Mouse (Mus musculus): Measurements from ENCODE around the gene Rab3gap2.
"Not testable (repeated sequence)": the region's sequence is repeated elsewhere in the genome, so short reads cannot be mapped to it uniquely, and the experiment has no call there.

Gene Rab3gap2

DNA sequence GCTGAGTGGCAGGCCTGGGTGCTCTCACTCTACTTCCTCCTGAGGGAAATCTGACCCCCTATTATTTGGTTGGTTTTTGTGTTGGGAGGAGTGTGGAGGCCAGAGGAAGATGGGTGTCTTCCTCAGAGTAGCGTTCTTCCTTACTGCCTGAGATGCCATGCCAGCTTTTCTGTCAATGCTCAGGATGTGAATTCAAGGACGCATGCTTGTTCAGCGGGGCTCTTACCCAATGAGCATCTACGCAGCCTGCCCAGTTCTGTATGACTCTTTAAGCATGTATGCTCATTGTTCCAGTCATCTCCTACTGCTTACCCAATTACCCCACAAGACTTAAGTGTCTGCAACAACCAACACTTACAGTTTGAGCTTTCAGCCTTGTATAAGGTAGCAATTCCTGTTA lies 76.7 kb downstream of the Rab3gap2 start:
- DNase-seq (ENCODE audit: low spot score in 2 of 2), result no peak

DNA sequence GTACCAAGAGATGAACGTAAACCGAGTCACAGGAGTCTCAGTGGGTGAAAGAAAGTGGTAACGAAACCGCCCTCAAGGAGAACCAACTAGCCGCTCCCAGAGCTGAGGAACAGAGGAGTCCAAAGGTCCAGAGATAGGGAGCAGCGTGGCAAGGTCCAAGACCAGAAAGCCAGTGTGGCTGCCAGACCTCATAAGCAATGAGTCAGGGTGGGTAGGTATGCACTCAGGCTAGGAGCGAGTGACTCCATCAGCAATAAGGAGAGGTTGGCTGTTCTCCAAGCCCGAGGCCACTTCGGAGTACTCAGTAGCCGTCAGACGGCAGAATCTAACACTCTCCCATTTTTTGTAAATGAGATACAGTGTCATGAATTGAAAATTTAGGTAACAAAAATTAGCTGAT lies 78.9 kb downstream of the Rab3gap2 start:
- DNase-seq (ENCODE audit: low spot score in 2 of 2), result no peak

DNA sequence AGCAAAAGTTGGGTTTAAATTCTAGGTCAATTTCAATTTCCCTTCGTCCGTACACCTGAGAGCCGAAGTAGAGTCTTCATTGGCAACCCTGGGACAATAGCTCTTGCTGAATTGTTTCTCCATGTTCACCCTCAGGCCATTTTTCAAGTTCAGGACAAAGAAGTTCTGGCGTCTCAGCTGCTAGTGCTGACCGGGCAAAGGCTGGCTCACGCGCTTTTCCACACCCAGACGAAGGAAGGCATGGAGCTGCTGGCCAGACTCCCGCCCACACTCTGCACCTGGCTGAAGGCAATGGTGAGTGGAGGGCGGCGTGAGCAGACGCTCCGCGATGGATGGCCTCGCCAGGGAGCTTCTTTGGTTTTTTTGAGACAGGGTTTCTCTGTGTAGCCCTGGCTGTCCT lies 79.3 kb downstream of the Rab3gap2 start:
- DNase-seq (ENCODE audit: low spot score in 2 of 2), result no peak

DNA sequence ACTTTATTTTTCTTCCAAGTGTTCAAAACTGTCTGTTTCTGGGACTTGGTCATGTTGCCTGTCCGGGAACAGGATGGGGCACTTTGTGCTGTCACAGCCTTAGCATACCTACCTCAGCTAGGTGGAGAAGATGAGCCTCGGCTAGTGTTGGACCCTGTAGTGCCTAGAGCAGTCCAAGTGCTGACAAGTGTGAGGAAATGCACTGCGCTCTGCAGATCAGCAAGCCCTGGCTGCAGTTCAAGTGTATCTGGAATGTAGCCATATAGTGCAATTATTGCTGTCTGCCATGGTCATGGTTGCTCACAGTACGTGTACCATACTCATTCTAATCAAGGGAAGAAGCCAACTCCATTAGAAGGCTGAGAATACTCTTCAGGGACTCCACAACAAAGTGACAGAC lies 80.8 kb downstream of the Rab3gap2 start:
- no peak for DNase-seq (ENCODE audit: low spot score in 2 of 2)

DNA sequence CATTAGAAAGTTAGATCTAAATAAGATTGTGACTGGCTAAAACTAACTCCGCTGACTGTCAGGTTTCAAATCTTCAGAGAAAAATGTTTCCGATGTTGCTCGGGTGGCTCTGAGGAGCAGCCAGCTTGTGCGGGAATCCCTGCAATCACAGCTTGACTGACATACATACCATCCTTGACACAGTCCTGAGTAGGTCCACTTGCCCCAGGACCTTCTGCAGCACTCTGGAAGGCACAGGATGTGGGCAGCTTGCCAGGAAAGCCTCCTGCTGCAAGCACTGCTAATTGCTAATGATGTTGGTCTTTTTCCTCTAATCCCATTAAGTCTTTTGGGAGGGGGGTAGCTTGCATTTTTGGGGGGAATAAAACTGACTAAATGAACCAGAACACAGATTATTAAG lies 81.3 kb downstream of the Rab3gap2 start:
- DNase-seq (ENCODE audit: low spot score in 2 of 2), result no peak

DNA sequence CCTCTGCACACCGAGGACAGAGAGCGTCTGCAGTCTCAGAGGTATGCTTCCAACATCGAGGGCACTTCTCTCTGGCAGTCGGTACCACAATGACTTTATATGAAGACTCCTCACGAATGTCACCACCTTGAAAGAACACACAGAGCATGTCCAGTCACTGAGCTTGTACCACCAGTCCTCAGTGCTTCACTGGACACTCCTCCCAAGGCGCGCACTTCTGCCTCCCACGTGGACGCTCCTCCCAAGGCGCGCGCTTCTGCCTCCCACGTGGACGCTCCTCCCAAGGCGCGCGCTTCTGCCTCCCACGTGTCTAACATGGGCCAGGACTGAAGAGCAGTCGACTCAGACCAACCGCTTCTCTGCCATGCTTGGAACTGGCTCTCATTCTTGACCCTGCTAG lies 83.1 kb downstream of the Rab3gap2 start:
- no peak for DNase-seq (ENCODE audit: low spot score in 2 of 2)

DNA sequence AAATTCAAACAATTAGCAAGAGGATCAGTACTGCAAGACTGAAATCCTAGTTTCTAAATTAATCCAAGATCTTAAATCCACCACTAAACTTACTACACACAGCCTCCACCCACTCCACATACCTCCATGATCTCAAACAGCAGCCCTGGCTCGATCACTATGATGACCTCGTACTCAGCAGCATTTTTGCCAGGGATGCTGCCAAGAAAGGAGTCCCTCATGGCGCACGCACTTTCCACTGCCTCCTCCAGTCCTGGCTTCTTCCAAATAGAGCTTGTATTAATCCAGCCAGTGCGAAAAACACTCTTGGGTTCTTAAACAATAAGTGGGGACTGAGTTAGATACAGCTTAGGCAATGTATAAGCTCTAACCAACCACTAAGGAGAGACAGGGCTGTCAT lies 85.3 kb downstream of the Rab3gap2 start:
- DNase-seq (ENCODE audit: low spot score in 2 of 2), result no peak

DNA sequence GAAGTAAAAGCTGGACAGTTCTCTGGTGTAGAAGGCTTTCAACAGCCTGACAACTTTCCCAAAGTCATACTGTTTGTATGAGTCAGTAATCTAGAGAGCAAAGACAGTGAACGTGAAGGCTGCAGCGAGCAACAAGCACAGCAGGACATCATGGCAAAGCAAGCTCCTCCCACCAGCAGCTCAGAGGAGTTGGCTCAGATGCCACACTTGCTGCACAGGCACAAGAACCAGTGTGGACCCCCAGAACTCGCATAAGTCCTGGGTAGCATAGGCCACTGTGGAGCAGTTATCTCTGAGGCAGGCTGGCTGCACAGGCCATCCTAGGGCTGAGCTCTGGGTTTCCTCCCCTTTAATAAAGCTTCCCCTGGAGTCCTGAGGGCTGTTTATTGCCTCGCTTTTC lies 87.4 kb downstream of the Rab3gap2 start:
- no peak for DNase-seq (ENCODE audit: low spot score in 2 of 2)

DNA sequence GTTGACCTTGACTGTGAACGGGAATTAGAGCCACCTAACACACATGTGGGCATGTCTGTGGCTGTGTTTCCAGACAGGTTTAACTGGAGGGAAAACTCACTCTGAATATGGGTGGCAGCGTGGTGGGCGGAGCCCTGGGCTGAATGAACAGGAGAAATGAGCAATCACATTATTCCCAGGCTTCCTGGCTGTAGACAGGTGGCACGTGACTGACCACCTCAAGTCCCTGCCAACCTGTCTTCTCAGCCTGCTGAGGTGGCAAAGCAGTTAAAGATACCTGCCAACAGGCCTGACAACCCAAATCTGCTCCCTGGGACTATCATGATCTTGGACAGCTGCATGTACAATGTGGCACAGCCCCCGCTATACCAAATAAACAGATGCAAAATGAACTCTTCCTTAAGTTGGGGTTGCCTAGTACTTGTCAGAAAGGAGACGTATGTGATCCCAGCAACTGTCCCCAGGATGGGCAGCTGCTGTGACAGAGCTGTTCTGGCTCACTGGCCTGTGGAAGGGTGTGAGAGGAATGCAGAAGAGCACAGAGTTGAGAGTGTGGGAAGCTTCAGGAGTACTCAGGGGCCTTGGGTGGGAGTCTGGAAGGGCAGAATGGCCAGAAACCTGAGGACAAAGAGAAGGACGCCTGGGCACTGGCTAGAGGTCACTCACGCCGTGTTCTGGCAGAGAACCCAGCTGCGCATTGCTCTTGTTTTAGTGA lies 88.9 kb downstream of the Rab3gap2 start:
- no peak for DNase-seq (ENCODE audit: low spot score in 2 of 2)

DNA sequence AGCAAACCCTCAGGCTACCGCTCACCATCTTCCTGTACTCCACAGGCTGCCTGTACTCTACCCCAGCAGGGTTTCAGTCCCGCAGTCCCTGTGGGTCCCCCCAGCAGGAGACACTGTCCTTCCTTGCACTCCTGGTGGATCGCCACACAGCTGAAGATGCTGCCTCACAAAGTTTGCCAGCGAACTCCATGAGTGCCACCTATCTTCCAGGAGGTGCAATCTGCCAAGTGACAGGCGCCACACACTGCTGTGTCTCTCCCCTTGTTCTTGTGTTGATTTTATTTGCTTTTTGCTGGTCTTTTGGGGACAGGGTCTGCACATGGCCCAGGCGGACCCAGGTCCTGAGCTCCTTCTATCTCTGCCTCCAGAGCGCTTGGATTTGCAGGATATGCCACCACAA lies 92.9 kb downstream of the Rab3gap2 start:
- no peak for DNase-seq (ENCODE audit: low spot score in 2 of 2)

DNA sequence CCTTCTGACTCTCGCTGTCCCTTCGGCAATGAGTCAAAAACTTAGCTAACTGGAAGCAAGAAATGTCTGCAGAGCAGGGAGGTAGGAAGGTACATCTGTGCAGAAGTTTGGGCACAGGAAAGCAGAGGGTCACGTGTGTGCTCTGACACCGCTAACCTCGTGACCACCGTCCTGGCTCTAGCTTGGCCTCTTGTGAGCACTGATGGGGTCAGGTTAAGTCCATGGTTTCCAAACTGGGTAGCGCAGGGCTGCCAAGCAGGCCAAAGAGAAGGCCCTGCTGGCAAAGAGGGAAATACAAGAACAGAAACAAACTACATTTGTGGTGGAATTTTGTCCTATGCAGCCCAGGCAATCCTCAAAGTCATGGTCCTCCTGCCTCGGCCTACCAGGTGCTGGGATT lies 94.6 kb downstream of the Rab3gap2 start:
- no peak for DNase-seq (ENCODE audit: low spot score in 2 of 2)

DNA sequence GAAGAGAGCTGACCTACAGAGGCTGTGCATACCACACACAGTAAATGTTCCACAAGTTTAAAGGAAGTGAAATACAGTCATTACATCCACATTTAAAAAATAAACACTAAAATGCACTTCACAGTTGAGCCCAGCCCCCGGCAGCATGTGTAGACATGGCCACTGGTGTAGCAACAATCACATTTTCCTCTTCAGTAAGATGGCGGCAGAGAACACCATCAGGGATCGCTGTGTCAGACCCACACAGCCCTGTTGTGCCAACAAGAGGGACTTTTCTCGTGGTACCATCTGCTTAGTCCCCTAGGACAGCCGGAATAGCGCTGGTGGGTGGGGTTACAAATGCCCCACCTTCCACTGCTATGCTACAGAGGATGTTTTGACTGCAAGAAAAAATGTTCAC lies 98.9 kb downstream of the Rab3gap2 start:
- DNase-seq (ENCODE audit: low spot score in 2 of 2), result no peak

DNA sequence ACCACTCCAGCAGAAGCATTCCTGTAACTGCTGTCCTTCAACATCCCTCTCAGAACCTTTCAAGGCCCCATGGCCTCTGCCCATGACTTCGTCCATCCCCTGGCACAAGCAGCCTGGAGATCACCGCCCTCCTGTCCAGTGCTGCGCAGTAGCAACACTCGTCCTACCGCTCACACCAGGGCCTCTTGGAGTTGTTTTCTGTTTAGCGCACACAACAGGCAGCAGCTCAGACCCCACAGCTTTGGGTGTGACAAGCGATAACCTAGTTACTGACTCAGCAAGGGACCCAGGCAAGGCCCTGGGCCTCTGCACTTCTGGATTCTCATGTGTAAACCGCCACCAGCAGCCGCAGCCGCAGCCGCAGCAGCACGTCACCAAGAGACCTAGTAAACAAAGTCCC lies 102.9 kb downstream of the Rab3gap2 start:
- no peak for DNase-seq (ENCODE audit: low spot score in 2 of 2)

DNA sequence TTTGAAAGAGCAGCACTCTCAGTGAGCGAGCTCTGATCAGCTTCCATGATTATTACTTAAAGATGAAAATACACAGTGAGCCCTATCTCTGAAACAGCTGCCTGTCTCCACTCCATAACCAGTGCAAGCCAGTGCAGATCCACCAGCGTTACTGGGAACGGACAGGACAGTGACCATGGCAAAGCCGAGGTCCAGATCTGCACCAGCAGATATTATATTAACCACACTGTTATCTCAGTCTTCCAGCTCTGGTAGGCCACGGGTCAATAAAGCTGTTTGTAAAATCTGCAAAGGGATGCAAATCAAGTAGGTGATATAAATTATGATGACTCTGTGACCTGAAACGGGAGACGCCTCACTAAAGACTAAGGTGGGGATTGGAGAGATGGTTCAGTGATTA lies 103.7 kb downstream of the Rab3gap2 start:
- no peak for DNase-seq (ENCODE audit: low spot score in 2 of 2)

DNA sequence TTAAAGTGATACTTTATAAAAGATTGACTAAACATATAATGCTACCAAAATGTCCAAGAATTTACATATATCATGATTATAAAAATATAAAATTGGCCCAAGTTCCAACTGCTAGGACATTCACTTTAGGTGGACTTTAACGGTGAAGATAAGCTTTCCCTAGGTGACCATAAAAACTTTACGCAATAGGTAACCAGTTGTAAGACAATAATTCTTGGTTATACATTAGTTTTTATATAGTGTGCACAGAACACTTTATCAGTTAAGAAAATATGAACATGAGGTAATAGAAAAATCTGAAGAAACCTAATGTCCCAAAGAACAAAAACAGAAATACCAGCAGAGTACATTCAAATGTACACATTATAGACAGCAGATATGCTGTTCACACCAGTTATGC lies 104.4 kb downstream of the Rab3gap2 start:
- DNase-seq (ENCODE audit: low spot score in 2 of 2), result no peak

DNA sequence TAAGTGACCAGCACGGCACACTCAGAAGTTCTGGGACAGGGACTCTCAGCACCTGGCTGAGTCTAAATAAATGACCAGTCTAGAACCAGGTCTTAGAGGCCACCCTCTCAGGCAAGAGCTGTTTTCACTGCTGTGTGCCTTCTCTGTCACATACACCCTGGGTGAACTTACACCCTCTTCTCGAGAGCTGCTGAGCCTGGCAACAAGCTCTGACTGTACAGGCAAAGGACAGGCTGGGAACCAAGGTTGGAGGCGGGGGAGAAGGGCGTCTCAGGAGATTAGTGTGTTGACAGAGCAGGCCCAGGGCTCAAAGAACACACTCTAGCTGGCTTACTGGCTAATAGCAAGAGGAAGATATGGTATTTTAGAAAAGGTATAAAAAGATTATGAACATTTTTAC lies 105.0 kb downstream of the Rab3gap2 start:
- no peak for DNase-seq (ENCODE audit: low spot score in 2 of 2)

DNA sequence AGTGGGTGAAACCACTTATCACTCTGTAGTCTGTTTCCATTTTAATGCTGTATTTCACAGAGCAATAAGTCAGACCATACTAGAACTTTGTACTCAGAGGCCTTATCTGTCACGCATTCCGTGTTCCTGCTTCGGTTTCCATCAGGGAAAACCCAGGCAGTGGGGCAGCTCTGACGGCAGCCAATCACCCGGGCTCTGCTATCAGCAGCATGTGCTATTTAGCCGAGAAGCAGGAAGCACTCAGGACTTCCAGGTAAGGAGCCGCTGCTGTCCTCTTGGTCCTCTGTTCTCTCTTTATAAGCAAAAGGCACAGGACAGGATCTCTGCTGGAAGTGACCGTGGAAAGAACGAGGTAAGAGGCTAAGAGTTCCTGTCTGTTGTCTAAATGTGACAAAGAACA lies 108.0 kb downstream of the Rab3gap2 start:
- DNase-seq (ENCODE audit: low spot score in 2 of 2), result no peak

DNA sequence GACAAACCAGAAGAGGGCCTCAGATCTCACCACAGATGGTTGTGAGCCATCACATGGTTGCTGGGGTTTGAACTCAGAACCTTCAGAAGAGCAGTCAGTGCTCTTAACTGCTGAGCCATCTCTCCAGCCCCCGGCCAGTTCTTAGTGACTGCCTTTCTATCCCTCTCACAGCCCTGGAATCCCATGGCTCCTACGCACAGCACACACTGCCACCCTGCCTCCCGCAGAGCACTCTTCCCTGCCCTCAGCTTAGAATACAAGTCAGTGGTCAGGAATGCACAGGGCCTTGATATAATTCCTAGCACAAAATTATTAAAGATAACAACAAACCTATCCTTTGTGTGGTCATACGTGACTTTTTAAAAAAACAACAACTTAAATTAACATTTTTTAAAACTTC lies 110.6 kb downstream of the Rab3gap2 start:
- no peak for DNase-seq (ENCODE audit: low spot score in 2 of 2)

DNA sequence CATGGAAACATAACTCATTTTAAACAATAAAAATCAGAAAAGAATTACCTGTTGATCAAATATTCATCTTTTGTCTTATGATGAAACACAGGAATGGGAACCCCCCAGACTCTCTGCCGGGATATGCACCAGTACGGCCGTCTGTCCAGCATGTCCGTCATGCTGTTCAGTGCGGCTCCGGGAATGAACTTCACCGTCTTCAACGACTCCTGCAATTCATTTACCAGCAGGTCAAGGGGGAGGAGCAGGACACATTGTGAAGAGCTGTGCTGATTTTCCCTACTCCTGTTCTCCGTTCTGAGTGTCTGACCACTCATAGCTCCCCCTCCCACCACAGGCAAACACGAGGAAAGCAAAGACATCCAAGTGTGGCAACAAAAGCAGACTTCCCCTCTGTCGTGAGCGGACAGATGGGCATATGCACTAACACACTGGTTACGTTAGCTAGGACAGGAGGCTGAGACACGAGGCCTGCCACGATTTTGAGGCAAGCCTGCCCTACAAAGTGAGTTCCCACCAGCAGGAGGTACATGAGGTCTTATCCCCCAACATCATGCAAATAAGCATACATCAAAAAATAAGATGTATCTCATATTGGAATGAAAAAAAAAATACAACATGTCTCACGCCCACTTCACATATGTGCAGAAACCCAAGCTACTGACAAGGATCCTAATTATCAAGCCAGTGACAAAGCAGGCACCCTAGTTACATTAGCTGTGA lies 112.1 kb downstream of the Rab3gap2 start:
- DNase-seq (ENCODE audit: low spot score in 2 of 2), result peak in 1 of 2 experiments; percentile 31

DNA sequence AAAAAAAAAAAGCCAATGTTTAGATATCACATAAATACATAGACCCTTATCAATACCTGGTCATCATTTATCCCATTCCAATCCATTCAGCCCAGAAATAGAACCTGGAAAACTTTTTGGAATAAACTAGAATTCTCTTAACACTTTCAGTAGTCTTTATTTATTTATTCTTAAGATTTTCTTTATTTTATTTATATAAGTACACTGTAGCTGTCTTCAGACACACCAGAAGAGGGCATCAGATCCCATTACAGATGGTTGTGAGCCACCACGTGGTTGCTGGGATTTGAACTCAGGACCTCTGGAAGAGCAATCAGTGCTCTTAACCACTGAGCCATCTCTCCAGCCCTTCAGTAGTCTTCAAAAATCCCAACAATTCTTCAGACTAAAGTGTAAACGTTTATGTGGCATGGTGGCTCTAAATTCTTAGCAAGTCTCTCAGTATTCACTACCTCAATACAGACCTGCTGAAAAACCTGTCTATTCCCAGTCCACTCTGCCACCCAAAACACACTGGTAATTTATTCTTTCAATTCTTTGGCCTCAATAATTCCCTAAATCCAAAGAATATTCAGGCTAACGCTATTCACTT lies 123.9 kb downstream of the Rab3gap2 start:
- DNase-seq (ENCODE audit: low spot score in 2 of 2), result not testable (repeated sequence)

DNA sequence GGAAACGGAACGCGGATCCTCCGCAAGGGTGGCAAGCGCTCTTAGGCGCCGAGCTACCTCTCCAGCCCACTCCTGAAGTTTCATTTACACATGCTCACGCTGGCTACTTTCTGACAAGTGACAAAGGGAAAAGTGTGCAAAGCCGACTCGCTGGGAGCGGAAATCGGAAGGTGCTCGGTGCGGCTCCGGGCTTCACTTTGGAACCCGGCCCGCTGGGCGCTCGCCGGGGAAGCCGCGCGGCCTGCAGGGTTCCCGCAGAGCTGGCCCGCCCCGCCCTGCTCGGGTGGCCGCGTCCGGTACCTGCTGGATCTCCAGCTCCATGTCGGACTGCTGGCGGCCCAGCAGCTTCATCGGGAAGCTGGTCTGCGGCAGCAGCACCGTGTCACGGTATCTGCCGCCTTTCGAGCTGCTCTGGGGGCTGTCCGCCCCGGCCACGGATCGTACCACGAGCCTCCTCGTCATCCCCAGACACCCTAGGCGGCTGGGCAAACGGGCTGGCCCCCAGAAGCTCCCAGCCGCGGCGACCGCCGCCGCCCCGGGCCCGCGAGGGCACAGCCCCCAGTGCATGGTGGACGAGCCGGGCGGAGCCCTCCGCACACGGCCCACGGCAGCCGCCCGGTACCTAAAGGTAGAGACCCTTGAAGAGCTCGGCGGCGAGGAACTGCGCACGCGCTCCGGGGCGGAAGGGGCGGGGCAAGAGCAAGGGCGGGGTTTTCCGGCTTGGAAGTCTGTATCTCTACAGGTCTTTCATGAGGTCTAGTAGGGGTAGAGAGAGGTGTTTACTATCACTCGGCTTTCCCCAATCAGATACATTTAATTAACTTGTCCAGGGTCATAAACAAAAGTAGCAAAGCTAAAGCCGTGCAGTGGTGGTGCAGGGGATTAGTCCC lies 125.0 kb downstream of the Rab3gap2 start, which contains the start of gene Iars2:
Gene Iars2, minus strand, starts transcription at position 676 of the 890 bp plus-strand sequence.
- peak; percentile 78 to 81 for DNase-seq (ENCODE audit: low spot score in 2 of 2)

DNA sequence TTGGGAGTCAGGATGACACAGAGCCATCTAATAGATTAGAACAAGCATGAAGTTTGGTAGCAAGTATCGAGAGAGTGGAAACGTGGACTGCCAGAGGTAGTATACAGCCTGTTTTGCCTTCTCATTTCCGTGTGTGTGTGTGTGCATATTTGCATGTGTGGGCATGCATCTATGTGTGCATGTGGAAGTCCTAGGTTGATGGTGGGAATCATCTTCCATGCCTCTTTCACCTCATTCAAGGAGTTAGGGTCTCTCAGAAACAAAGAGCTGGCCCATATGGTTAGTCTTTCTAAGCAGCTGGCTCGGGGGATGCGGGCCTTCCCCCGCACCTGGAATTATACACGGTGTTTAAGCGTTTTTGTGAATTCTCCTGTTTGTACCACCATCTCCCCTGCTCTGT lies 125.9 kb downstream of the Rab3gap2 start:
- no peak for DNase-seq (ENCODE audit: low spot score in 2 of 2)

Data from right cerebral cortex, postnatal 36 days (tissue).